Mouse (Mus musculus) midbrain, embryonic 13.5 days (tissue): ENCODE results near the gene Olfr518. TPM values are rescaled to one million over a fixed set of nuclear protein-coding genes. Genes with fewer than 3 reads are reported as not detected.

ENCODE experiments used
- ATAC-seq: fragments of 200-750 bp; cut with Nextera tagmentation; 2 replicates; pipeline ENCODE4 v1.8.0; 2017; ENCODE audit warnings: mild to moderate bottlenecking, moderate TSS enrichment, moderate library complexity
- H3K27ac ChIP-seq: fragments of 300-500 bp; sonication (generic); 2 replicates; pipeline ENCODE4 v1.5.1; 2015; ENCODE audit warnings: inconsistent platforms, mild to moderate bottlenecking, moderate library complexity
- H3K27me3 ChIP-seq: fragments of 300-500 bp; sonication (generic); 2 replicates; pipeline ENCODE4 v1.6.1; 2015; ENCODE audit warnings: mild to moderate bottlenecking, inconsistent platforms
- H3K36me3 ChIP-seq: fragments of 300-500 bp; sonication (generic); 2 replicates; pipeline ENCODE4 v1.6.1; 2015; ENCODE audit warnings: mild to moderate bottlenecking, inconsistent platforms
- H3K4me1 ChIP-seq: fragments of 300-500 bp; sonication (generic); replicated peaks from 2 replicates; pipeline ENCODE4 v1.6.1; 2015; ENCODE audit warnings: inconsistent platforms
- H3K4me2 ChIP-seq: fragments of 300-500 bp; sonication (generic); replicated peaks from 2 replicates; pipeline ENCODE4 v1.6.1; 2015; ENCODE audit warnings: moderate library complexity, mild to moderate bottlenecking, inconsistent platforms
- H3K4me3 ChIP-seq: fragments of 300-500 bp; sonication (generic); replicated peaks from 2 replicates; pipeline ENCODE4 v1.5.1; 2015; ENCODE audit warnings: mild to moderate bottlenecking, inconsistent platforms
- H3K9ac ChIP-seq: fragments of 300-500 bp; sonication (generic); replicated peaks from 2 replicates; pipeline ENCODE4 v1.6.1; 2015; ENCODE audit warnings: mild to moderate bottlenecking, inconsistent platforms
- H3K9me3 ChIP-seq: fragments of 300-500 bp; sonication (generic); 2 replicates; pipeline ENCODE4 v1.6.1; 2016; ENCODE audit warnings: mild to moderate bottlenecking, inconsistent platforms
- WGBS: fragments of 180-500 bp; shearing (Covaris S2); methylation state at CpG from one replicate; pipeline ENCODE4 v1.1.7; 2015; 5-methylcytosine and 5-hydroxymethylcytosine counted together
- polyA plus RNA-seq: library from polyadenylated mRNA; unstranded; fragments of >200 nt; fragmentation: Nextera tagmentation; extraction: Ambion mirVana; gene quantifications from 2 replicates; pipeline ENCODE4 v1.2.1, GENCODE M21; 2015

Olfr518 gene
- not detected in 2 replicates for polyA plus RNA-seq

- no peak within 1 kb of the TSS for H3K4me2 ChIP-seq
- WGBS, result 81% methylated on average over 4 of the region's 4 CpGs
Observed at GRCm38 (mm10) chr7:108884906-108885305, at the start of gene Olfr518. Gene Olfr518, minus strand, starts transcription at chr7:108885006.

GRCm38 (mm10) chr7:108933794-108934731 lies 49.3 kb upstream of the Olfr518 start, which contains the start of gene Eif3f:
Gene Eif3f, plus strand, starts transcription at chr7:108934417.
- Histone ChIP-seq H3K36me3 (peaks cover 24% of the 10 kb centered on the region), H3K9ac (peak within 1 kb of the TSS; percentile 84), H3K4me1 (peaks cover 23% of the 10 kb centered on the region), H3K27ac (peak within 1 kb of the TSS; percentile 81), H3K4me3 (peak within 1 kb of the TSS; percentile 75), H3K27me3 (no peaks in the 10 kb centered on the region), H3K4me2 (peak within 1 kb of the TSS; percentile 95), H3K9me3 (no peaks in the 10 kb centered on the region)
- 1% methylated on average over 50 of the region's 50 CpGs for WGBS
- ATAC-seq, result peak; percentile 97

More at GRCm38 (mm10) chr7:108884906-108885305, at the start of gene Olfr518:
- Histone ChIP-seq H3K27ac (no peak within 1 kb of the TSS), H3K4me1 (no peaks in the 10 kb centered on the region), H3K4me3 (no peak within 1 kb of the TSS), H3K9ac (no peak within 1 kb of the TSS), H3K9me3 (no peaks in the 10 kb centered on the region), H3K36me3 (no peaks in the 10 kb centered on the region), H3K27me3 (no peaks in the 10 kb centered on the region)
- ATAC-seq, result no peak

DNA sequence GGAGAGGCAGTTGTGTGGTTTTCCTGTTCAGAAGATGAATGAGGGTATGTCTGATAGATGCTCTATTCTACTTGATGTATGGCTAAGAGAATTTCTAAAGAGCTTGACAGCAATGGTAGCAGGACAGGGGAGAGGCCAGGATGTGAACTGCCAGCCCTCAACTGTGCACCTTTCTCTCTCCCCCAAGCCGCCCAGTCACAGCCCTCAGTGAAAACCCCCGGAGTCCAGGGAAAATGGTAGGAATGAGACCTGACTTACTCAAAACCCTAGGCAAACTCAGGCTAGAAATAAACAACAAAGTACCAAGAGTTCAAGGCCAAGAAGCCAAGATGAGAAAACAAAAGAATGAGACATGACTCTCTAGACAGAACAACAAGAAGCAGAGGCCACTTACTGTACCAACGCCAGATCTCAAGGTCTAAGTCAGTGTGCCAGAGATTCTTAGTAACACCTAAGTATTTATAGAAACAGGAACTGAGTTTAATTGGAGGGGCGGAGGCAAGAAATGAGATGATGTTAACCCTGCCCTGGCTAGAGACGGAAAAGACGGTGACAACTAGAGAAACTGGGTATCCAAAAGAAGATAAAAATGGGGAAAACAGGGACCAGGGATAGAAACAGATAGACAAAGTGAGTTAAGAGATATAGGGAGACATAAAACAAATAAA lies 45.1 kb upstream of the Olfr518 start, which contains the start of gene Nlrp10:
Nlrp10 (minus strand) TSS at position 453 of the 668 bp plus-strand sequence.
- Histone ChIP-seq H3K9me3 (no peaks in the 10 kb centered on the region), H3K27ac (no peak within 1 kb of the TSS), H3K36me3 (no peaks in the 10 kb centered on the region), H3K27me3 (no peaks in the 10 kb centered on the region), H3K4me3 (no peak within 1 kb of the TSS), H3K9ac (no peak within 1 kb of the TSS), H3K4me2 (no peak within 1 kb of the TSS), H3K4me1 (peaks cover 2% of the 10 kb centered on the region)
- WGBS, result 84% methylated on average over 6 of the region's 6 CpGs
- no peak for ATAC-seq

DNA sequence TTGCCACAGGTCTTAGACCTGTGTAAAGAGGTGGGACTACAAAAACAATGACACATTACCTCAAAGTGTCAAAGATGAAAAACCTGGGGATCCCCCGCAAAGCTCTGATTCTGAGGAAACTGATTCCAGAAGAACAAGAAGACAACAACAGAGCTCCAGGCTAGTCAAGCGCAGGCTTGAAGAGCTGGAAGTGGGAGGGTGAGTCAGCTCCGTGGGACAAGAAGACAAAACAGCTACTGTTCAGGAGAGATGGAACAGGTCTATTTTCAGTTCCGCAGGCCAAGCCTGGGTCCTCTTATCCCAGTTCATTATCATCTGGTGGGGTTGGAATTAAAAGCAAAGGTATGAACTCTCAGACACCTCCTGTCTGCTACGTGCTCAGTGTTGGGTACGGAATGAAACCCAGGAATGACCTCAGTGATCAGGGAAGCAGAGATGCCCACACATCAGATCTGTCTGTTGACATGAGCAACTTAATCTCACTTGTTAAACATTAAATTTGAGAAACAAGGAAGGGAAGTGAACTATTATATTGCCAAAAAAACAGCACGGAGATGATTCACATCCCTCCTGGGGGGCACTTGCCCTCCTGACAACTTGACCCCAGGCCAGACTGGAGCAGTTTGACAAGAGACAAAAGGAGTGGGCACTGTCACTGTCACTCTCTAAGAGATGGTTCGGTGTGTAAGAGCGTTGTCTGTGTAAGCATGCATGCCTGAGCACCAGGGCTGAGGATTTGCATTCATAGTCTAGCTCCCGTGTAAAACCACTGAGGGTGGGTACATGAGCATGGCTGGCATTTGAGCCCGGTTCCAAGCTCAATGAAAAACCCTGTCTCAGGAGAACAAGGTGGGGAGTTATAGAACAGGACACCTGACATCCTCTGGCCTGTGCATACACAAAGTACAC lies 43.7 kb upstream of the Olfr518 start:
- H3K4me2 ChIP-seq, result no peak overlapping the region
- H3K27me3 ChIP-seq, result no peaks in the 10 kb centered on the region
- H3K27ac ChIP-seq, result no peak overlapping the region
- no peak for ATAC-seq
- no peaks in the 10 kb centered on the region for H3K9me3 ChIP-seq
- 79% methylated on average over 11 of the region's 11 CpGs for WGBS
- H3K4me3 ChIP-seq, result no peak overlapping the region
- H3K9ac ChIP-seq, result no peak overlapping the region
- no peaks in the 10 kb centered on the region for H3K4me1 ChIP-seq
- H3K36me3 ChIP-seq, result no peaks in the 10 kb centered on the region

- 79% methylated on average over 4 of the region's 4 CpGs for WGBS
- H3K9ac ChIP-seq, result no peak overlapping the region
- ATAC-seq, result no peak
- H3K4me2 ChIP-seq, result no peak overlapping the region
- H3K27ac ChIP-seq, result no peak overlapping the region
- no peaks in the 10 kb centered on the region for H3K27me3 ChIP-seq
- no peaks in the 10 kb centered on the region for H3K9me3 ChIP-seq
- H3K36me3 ChIP-seq, result no peaks in the 10 kb centered on the region
- no peaks in the 10 kb centered on the region for H3K4me1 ChIP-seq
- no peak overlapping the region for H3K4me3 ChIP-seq
Observed at GRCm38 (mm10) chr7:108927043-108927442, 42.2 kb upstream of the Olfr518 start.

DNA sequence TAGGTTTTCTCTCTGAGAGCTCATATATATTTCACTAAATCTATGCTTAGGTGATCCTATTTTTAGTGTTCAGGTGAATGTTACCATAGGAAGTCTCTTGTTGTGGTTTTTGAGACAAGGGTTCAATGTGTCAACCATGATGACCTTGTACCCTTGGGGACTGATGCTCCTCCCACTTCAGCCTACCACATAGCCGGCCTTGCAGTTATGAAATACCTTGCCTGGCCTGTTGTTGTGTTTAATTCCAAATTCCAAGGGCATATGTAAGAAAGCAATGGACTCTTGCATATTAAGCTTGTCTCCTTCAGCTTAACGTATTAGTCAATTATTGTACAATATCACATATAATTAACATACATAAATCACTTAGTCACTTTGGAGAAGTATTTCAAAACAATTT lies 19.2 kb upstream of the Olfr518 start:
- H3K36me3 ChIP-seq, result no peaks in the 10 kb centered on the region
- WGBS, result 85% methylated on average over 2 of the region's 2 CpGs
- no peaks in the 10 kb centered on the region for H3K27me3 ChIP-seq
- no peak overlapping the region for H3K4me3 ChIP-seq
- no peaks in the 10 kb centered on the region for H3K9me3 ChIP-seq
- no peak for ATAC-seq
- H3K4me2 ChIP-seq, result no peak overlapping the region
- H3K27ac ChIP-seq, result no peak overlapping the region
- H3K4me1 ChIP-seq, result no peaks in the 10 kb centered on the region
- no peak overlapping the region for H3K9ac ChIP-seq

- 90% methylated on average over 5 of the region's 5 CpGs for WGBS
- Histone ChIP-seq H3K9ac (no peak within 1 kb of the TSS), H3K4me1 (no peaks in the 10 kb centered on the region), H3K9me3 (no peaks in the 10 kb centered on the region), H3K27ac (no peak within 1 kb of the TSS), H3K36me3 (no peaks in the 10 kb centered on the region), H3K27me3 (no peaks in the 10 kb centered on the region), H3K4me2 (no peak within 1 kb of the TSS), H3K4me3 (no peak within 1 kb of the TSS)
- no peak for ATAC-seq
Observed at GRCm38 (mm10) chr7:108894320-108894719, 9.5 kb upstream of the Olfr518 start, which contains the start of gene Olfr519. Gene Olfr519, minus strand, starts transcription at chr7:108894420.

DNA sequence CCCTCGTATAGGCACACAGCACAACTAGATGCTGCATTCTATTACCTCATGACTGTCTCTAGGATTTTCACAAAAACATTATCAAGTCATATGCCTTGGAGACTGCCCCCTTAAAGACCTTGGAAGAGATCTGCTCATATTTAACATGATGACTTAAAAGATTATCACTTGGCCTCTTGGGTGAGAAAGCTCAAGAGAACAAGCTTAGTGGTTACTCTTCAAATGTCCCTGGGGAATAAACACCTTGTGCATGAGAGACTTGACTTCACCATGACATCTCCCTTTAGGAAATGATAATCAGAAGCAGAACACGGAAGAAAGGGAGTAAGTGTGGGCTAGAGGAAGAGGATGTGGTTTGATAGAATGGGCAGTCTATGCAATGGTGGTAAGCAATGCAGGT lies 12.5 kb downstream of the Olfr518 start, which contains the start of gene Olfr517:
Olfr517 (minus strand) TSS at position 101 of the 400 bp plus-strand sequence.
- no peaks in the 10 kb centered on the region for H3K27me3 ChIP-seq
- no peaks in the 10 kb centered on the region for H3K9me3 ChIP-seq
- H3K4me1 ChIP-seq, result no peaks in the 10 kb centered on the region
- no peak within 1 kb of the TSS for H3K4me3 ChIP-seq
- H3K4me2 ChIP-seq, result no peak within 1 kb of the TSS
- no peak within 1 kb of the TSS for H3K27ac ChIP-seq
- ATAC-seq, result no peak
- 69% methylated on average over 2 of the region's 2 CpGs for WGBS
- no peak within 1 kb of the TSS for H3K9ac ChIP-seq
- H3K36me3 ChIP-seq, result no peaks in the 10 kb centered on the region

DNA sequence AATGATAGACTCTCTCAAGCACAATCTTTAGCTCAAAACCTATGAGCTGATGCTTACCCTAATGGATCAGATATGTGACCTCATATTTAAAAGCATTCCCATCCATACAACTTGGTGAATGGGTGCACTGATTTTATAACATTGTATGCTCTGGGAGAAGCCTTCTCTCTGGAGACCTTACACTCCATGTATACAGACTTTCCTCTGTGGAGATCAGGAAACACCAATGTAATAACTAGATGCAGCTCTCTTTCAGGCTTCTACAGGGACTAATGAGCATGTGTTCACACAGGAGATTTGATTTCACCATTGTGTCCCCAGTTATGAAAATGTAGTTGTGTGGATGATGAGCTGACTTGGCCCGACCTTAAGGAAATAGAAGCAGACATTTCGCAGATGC lies 34.4 kb downstream of the Olfr518 start, which contains the start of gene Olfr516:
Olfr516 (minus strand) TSS at position 101 of the 400 bp plus-strand sequence.
- no peak within 1 kb of the TSS for H3K4me3 ChIP-seq

More for the DNA sequence above, 34.4 kb downstream of the Olfr518 start, which contains the start of gene Olfr516:
- H3K4me1 ChIP-seq, result no peaks in the 10 kb centered on the region
- no peak within 1 kb of the TSS for H3K27ac ChIP-seq
- no peak within 1 kb of the TSS for H3K9ac ChIP-seq
- H3K4me2 ChIP-seq, result no peak within 1 kb of the TSS
- H3K27me3 ChIP-seq, result no peaks in the 10 kb centered on the region
- 90% methylated on average over 2 of the region's 2 CpGs for WGBS
- no peaks in the 10 kb centered on the region for H3K36me3 ChIP-seq
- ATAC-seq, result no peak
- no peaks in the 10 kb centered on the region for H3K9me3 ChIP-seq
